Mouse (Mus musculus): ENCODE results near the gene Gm20388. TPM values are rescaled to one million over a fixed set of nuclear protein-coding genes. Genes with fewer than 3 reads are reported as not detected.

The Gm20388 gene
- polyA plus RNA-seq, 1 experiment from 2014 or later = not detected

DNA sequence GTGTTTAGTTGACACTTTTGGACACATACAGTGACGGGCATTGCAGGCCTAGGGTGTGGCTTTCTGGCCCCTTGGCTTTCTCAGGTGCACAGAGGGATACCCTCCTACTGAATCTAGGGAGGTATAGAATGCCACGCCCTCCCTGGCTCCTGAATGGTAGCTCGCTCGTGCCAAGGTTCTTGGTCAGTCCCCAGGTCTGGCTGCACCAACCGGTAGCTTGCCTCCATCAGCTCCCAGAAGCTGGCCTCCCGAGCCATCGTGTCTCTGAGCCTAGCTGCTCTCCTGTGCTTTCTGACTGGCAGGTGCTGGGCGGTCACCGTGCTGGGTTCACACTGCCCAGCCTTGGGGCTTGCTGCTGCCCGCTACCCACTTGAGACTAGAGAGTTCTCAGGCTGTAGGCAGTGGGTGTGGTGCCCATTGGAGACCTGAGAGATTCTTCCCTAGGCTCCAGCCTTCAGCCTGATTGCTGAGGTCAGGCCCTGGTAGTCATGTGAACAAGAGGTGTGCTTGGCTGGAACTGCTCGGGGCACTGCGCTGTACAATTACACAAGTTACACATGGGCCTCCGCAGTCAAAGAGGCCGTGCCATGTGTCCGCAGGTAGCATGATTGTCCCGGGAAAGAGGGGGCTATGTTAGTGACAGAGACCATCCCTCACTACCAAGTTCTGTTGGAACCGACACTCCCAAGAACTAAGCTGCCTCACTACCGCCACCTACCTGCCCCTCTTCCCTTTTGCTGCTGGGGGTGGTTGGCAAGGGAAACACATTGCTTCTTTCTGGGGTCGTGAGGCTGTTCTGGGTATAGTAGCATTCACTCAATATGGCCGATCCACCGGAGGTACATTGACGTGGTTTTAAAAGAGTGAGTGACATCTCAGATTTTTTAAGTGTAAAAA, 651.1 kb downstream of the Gm20388 start:
- no peaks in the 10 kb centered on the region for H3K9me3 ChIP-seq
- H3K4me2 ChIP-seq (replicated peaks) = no peak overlapping the region
- H3K9ac ChIP-seq (replicated peaks) = no peak overlapping the region
- no peaks in the 10 kb centered on the region for H3K27me3 ChIP-seq
- no peaks in the 10 kb centered on the region; the same call in 1 of the 2 replicates for H3K36me3 ChIP-seq
- WGBS = 81% methylated on average over 22 of the region's 22 CpGs
- ATAC-seq (replicated peaks) = no peak
- no peak overlapping the region for H3K4me3 ChIP-seq
- H3K4me1 ChIP-seq = peaks cover 100% of the 10 kb centered on the region
- H3K27ac ChIP-seq (replicated peaks) = peak overlapping the region; percentile 81

DNA sequence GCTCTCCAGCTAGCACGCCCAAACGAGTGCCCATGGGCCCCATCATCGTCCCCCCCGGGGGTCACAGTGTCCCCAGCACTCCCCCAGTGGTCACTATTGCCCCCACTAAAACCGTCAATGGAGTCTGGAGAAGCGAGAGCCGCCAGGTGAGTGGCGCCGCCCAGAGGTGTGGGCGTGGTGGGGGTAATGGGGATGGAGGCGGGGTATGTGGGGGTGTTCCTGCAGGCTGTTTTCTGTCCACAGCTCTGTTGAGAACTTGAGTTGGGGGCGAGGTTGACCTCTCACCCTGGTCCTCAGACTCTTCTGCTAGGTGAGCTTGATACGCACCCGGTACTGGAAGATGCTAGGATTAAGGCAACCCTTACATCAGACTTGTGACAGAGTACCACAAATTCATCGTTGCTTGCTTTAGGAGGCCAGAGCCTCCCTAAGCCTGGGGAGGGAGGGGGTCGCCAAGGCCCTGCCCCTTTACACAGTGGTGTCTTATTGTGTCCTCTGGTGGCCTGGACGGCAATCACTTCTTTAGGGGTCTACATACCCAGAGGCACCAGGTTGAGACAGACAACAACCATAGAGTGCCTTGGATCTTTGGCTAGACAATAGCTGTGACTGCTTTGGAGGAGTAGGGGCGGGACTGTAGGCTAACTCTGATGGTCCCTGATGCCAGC, 652.2 kb downstream of the Gm20388 start:
- peak; percentile 2 for ATAC-seq (replicated peaks)
- Histone ChIP-seq H3K4me1 (peaks cover 93% of the 10 kb centered on the region), H3K36me3 (peaks cover 10% of the 10 kb centered on the region), H3K9me3 (no peaks in the 10 kb centered on the region), H3K27ac (replicated peaks) (peak overlapping the region; percentile 81), H3K4me2 (replicated peaks) (no peak overlapping the region), H3K27me3 (no peaks in the 10 kb centered on the region), H3K4me3 (no peak overlapping the region), H3K9ac (replicated peaks) (0 out of 2 replicates have a peak overlapping the region, but pooled peaks have one; percentile 0)
- 66% methylated on average over 18 of the region's 18 CpGs for WGBS

DNA sequence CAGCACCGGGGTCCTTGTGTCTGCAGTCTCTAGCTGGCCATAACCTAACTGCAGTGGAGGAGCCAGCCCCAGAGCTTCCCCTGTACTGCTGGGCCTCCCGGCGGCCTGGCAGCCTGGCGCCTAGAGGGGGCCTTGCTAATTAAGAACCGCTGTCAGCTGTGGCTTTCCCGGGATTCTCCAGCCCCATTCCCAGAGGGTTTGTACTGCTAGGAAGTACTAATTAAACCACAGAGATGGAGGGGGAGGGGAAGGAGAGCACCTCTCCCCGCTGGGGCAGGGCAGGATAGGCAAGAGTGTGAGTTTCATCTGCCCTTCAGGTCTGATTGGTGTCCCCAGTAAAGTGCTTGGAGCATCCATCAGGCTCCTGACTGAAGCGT, 652.7 kb downstream of the Gm20388 start:
- H3K27ac ChIP-seq (replicated peaks) = peak overlapping the region; percentile 81
- H3K9me3 ChIP-seq = no peaks in the 10 kb centered on the region
- no peak overlapping the region for H3K4me3 ChIP-seq
- 3% methylated on average over 8 of the region's 8 CpGs for WGBS
- 0 out of 2 replicates have a peak overlapping the region, but pooled peaks have one; percentile 0 for H3K9ac ChIP-seq (replicated peaks)
- H3K4me2 ChIP-seq (replicated peaks) = no peak overlapping the region
- peak; percentile 42 for ATAC-seq (replicated peaks)
- H3K27me3 ChIP-seq = no peaks in the 10 kb centered on the region
- H3K4me1 ChIP-seq = peaks cover 87% of the 10 kb centered on the region
- peaks cover 15% of the 10 kb centered on the region for H3K36me3 ChIP-seq

DNA sequence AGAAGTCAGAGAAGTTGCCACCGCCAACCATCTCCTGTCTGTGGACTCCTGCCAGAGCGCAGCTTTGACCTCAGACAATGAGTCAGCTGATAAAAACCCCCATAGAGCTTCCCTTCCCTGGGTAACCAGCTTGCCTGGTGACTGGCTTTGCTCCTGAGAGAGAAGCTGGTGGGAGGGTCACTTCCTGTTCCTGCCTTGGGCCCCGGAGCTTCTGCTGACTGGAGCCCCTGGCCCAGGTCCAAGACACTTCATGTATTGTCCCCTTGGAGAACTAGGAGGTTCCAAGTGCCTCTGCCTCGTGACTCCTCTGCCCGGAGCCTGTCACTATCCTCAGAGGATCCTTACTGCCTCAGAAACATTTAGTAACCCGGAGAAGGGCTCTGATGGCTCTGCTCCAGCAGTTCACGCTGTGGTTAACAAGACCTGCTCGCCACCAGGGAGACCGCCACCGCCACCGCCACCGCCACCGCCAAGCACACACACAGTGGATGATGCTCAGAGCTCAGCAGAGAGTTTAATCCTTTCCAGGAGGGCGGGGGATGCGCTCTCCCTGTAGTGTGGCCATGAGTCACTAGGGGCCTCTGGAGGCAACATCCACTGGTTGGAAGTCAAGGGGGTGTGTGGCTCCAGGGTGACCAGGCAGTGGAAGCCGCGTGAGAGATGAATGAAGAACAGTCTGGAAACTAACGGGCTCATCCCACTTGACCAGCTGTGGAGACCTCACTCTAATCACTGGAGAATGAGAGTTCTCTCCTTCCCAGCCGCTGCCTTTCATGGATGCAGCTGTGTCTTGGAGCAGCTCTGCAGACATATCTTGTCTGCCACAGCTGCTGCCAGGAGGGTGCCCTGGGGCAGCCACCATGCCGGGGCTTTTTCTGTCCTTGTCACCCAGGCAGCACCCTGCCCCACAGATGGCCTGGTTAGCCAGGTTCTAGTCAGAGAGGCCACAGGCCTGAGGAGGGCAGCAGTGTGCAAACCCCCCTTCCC, 653.5 kb downstream of the Gm20388 start:
- Histone ChIP-seq H3K9me3 (no peaks in the 10 kb centered on the region), H3K36me3 (peaks cover 23% of the 10 kb centered on the region), H3K27me3 (no peaks in the 10 kb centered on the region), H3K4me2 (replicated peaks) (no peak overlapping the region), H3K4me3 (no peak overlapping the region), H3K4me1 (peaks cover 79% of the 10 kb centered on the region), H3K9ac (replicated peaks) (no peak overlapping the region), H3K27ac (replicated peaks) (peak overlapping the region; percentile 81)
- no peak for ATAC-seq (replicated peaks)
- WGBS = 9% methylated on average over 20 of the region's 20 CpGs

DNA sequence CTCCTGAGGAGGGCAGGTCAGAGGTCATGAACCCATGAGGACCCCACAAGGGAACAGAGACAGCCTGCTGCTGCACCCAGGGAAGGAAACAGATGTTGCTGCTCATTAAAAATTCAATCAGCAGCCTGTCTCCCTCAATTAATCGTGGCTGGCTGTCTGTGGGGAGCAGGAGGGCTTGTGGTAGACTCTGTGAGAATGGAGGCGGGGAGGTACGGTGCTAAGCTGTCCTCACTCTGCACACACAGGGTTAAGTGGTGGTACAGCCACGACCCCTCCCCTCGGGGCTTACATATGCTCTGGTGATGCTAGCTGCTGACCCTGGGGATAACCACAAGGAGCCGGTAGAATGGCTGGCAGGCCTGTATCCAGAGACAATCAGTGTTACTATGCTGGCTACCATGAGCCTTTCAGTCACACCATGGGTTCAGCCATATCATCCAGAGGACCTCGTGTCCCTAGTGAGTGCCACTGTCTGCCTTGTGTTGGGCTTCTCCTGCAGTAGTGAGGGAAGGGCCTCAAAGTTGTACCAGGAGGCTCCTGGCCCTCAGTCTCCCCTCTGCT, 654.6 kb downstream of the Gm20388 start:
- ATAC-seq (replicated peaks) = no peak
- 13% methylated on average over 7 of the region's 7 CpGs for WGBS
- Histone ChIP-seq H3K27ac (replicated peaks) (peak overlapping the region; percentile 81), H3K4me2 (replicated peaks) (no peak overlapping the region), H3K36me3 (peaks cover 31% of the 10 kb centered on the region), H3K9ac (replicated peaks) (no peak overlapping the region), H3K4me3 (no peak overlapping the region), H3K9me3 (no peaks in the 10 kb centered on the region), H3K27me3 (no peaks in the 10 kb centered on the region), H3K4me1 (peaks cover 71% of the 10 kb centered on the region)

DNA sequence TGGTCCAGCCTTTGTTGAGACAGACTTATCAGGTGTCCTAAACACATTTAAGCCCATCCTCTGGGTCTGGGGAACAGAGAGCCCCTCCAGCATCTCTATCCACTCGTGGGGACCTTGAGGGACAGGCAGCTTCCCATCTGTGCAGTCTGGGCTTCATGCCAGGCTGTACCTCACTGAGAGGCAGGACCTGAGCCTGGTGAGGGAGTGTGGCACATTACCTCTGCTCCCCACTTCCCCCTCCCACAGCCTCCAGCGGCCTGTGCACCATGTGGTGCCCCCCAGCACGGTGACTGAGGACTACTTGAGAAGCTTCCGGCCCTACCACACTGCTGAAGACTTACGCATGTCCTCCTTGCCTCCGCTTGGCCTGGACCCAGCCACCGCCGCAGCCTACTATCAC, 656.0 kb downstream of the Gm20388 start:
- H3K27ac ChIP-seq (replicated peaks) = peak overlapping the region; percentile 81; the same call in 1 of the 2 replicates
- 74% methylated on average over 8 of the region's 8 CpGs for WGBS
- no peak overlapping the region for H3K9ac ChIP-seq (replicated peaks)
- no peaks in the 10 kb centered on the region for H3K27me3 ChIP-seq
- peaks cover 62% of the 10 kb centered on the region for H3K4me1 ChIP-seq
- no peak overlapping the region for H3K4me3 ChIP-seq
- H3K4me2 ChIP-seq (replicated peaks) = no peak overlapping the region
- H3K9me3 ChIP-seq = no peaks in the 10 kb centered on the region
- H3K36me3 ChIP-seq = peaks cover 39% of the 10 kb centered on the region
- no peak for ATAC-seq (replicated peaks)

DNA sequence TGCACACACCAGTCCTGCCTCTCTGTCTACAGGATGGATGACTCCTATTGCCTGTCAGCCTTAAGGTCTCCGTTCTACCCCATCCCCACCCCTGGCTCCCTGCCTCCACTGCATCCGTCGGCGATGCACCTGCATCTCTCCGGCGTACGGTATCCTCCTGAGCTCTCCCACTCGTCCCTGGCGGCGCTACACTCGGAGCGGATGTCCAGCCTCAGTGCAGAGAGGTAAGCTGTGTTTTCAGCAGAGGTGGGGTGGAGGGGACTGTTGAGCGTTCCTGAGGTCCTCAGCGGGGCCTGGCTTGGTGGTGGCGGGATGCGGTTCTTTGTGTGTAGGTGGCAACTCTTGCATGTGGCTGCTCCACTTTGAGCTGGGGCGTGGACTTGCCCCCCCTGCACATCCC, 657.1 kb downstream of the Gm20388 start:
- Histone ChIP-seq H3K9ac (replicated peaks) (no peak overlapping the region), H3K4me1 (peaks cover 51% of the 10 kb centered on the region), H3K4me2 (replicated peaks) (no peak overlapping the region), H3K27me3 (no peaks in the 10 kb centered on the region), H3K9me3 (no peaks in the 10 kb centered on the region), H3K27ac (replicated peaks) (no peak overlapping the region), H3K4me3 (no peak overlapping the region), H3K36me3 (peaks cover 49% of the 10 kb centered on the region)
- WGBS = 93% methylated on average over 17 of the region's 17 CpGs
- ATAC-seq (replicated peaks) = no peak

DNA sequence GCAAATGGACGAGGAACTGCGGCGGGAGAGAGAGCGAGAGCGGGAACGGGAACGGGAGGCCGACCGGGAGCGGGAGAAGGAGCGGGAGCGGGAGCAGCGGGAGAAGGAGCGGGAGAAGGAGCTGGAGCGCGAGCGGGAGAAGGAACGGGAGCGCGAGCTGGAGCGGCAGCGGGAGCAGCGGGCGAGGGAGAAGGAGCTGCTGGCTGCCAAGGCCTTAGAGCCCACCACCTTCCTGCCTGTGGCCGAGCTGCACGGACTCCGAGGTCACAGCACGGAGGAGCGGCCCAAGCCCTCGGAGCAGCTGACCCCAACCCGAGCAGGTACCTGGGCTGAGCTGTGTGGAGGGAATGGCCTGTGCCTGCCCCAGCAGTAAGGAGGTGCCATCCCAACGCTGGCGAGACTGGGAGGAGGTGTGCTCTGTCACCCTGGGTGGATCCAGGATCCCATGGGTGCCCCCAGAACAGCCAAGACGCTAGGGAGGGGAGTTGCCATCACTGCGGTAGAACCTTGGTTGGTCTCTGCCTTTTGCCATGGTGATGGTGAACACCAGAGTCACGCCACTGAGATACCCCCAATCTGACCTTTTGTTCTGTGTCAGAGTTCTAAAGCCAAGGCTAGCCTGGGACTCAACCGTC, 657.6 kb downstream of the Gm20388 start:
- no peak for ATAC-seq (replicated peaks)
- Histone ChIP-seq H3K4me1 (peaks cover 46% of the 10 kb centered on the region), H3K27me3 (no peaks in the 10 kb centered on the region), H3K4me3 (no peak overlapping the region), H3K9ac (replicated peaks) (no peak overlapping the region), H3K9me3 (no peaks in the 10 kb centered on the region), H3K4me2 (replicated peaks) (no peak overlapping the region), H3K36me3 (peaks cover 55% of the 10 kb centered on the region), H3K27ac (replicated peaks) (no peak overlapping the region)
- WGBS = 97% methylated on average over 37 of the region's 37 CpGs

DNA sequence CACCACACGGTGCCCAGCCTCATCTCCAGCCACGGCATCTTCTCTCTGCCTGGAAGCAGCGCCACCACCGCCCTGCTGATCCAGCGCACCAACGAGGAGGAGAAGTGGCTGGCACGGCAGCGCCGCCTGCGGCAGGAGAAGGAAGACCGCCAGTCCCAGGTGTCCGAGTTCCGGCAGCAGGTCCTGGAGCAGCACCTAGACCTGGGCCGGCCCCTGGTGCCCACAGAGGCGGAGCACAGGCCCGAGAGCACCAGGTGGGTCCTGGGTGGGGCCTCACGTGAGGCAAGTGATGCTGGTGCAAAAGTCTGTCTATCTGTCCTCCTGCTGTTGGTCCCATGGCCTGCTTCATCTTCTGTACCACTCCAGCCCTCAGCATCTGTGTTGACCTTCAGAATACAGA, 658.5 kb downstream of the Gm20388 start:
- peaks cover 37% of the 10 kb centered on the region for H3K4me1 ChIP-seq
- no peak overlapping the region for H3K9ac ChIP-seq (replicated peaks)
- ATAC-seq (replicated peaks) = no peak
- no peaks in the 10 kb centered on the region for H3K9me3 ChIP-seq
- H3K27me3 ChIP-seq = no peaks in the 10 kb centered on the region
- 94% methylated on average over 17 of the region's 17 CpGs for WGBS
- H3K4me3 ChIP-seq = no peak overlapping the region
- H3K4me2 ChIP-seq (replicated peaks) = no peak overlapping the region
- peaks cover 63% of the 10 kb centered on the region for H3K36me3 ChIP-seq
- H3K27ac ChIP-seq (replicated peaks) = no peak overlapping the region

DNA sequence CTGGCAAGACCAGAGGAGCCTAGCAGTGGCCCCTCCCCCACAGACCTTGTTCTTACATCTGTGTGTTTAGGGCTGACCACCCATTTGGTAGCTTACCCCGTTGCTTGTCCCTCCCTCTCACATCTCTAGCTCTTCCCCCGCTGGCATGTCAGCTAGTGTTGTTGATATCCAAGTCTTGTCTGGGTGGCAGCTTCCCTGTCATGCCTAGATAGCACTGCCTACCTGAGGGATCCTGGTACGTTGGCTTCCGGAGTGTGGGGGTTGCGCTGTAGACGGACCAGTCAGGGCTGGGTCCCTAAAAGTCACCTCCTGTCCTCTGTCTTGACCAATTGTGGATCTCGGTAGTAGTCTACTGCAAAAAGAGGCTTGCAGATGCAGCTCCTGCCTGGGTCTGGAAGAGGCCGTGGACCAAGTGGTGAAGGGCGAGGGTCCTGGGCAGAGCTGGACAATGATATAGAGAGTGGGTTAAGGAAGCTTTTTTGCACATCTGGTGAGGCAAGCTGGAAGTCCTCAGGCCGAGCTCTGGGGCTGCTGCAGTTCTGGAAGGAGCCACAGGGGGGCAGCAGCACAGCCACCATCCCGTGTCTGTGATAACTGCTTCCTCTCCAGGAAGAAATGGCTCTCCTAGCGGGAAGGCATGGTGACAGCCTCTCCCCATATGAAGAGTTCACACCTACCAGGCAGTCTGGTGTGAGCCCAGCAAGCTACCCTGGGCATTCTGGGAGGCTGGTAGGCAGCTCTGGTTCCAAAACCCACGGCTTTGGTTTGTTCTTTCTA, 659.5 kb downstream of the Gm20388 start:
- ATAC-seq (replicated peaks) = 0 out of 2 replicates have a peak, but pooled peaks have one; percentile 7
- Histone ChIP-seq H3K4me1 (peaks cover 27% of the 10 kb centered on the region), H3K9me3 (no peaks in the 10 kb centered on the region), H3K4me3 (no peak overlapping the region), H3K27ac (replicated peaks) (peak overlapping the region; percentile 51), H3K4me2 (replicated peaks) (no peak overlapping the region), H3K27me3 (no peaks in the 10 kb centered on the region), H3K36me3 (peaks cover 73% of the 10 kb centered on the region), H3K9ac (replicated peaks) (no peak overlapping the region)
- WGBS = 59% methylated on average over 13 of the region's 13 CpGs

Data from forebrain, embryonic 15.5 days (tissue).